Mouse (Mus musculus) limb, embryonic 13.5 days (tissue): ENCODE results near the gene Cacnb3. TPM values are rescaled to one million over a fixed set of nuclear protein-coding genes. Genes with fewer than 3 reads are reported as not detected.
A peak's percentile ranks its signal among the peaks of the same experiment; 100 is the strongest.

ENCODE experiments used
- ATAC-seq: fragments of 200-750 bp; cut with Nextera tagmentation; 2 replicates; pipeline ENCODE4 v1.8.0; 2017; ENCODE audit warnings: low read depth, moderate number of reproducible peaks, moderate TSS enrichment; ENCODE audit not compliant: low FRiP score
- H3K27ac ChIP-seq: fragments of 300-500 bp; sonication (generic); 2 replicates; pipeline ENCODE4 v1.5.1; 2015; ENCODE audit warnings: inconsistent platforms, mild to moderate bottlenecking, moderate library complexity
- H3K27me3 ChIP-seq: fragments of 300-500 bp; sonication (generic); 2 replicates; pipeline ENCODE4 v1.6.1; 2015; ENCODE audit warnings: mild to moderate bottlenecking, inconsistent platforms
- H3K36me3 ChIP-seq: fragments of 300-500 bp; sonication (generic); 2 replicates; pipeline ENCODE4 v1.6.1; 2015; ENCODE audit warnings: inconsistent platforms, mild to moderate bottlenecking, moderate library complexity
- H3K4me1 ChIP-seq: fragments of 300-500 bp; sonication (generic); 2 replicates; pipeline ENCODE4 v1.6.1; 2015; ENCODE audit warnings: inconsistent platforms
- H3K4me2 ChIP-seq: fragments of 300-500 bp; sonication (generic); replicated peaks from 2 replicates; pipeline ENCODE4 v1.6.1; 2015; ENCODE audit warnings: inconsistent platforms, mild to moderate bottlenecking, moderate library complexity
- H3K4me3 ChIP-seq: fragments of 300-500 bp; sonication (generic); 2 replicates; pipeline ENCODE4 v1.5.1; 2015; ENCODE audit warnings: moderate library complexity, mild to moderate bottlenecking, inconsistent platforms
- H3K9ac ChIP-seq: fragments of 300-500 bp; sonication (generic); 2 replicates; pipeline ENCODE4 v1.6.1; 2015; ENCODE audit warnings: mild to moderate bottlenecking, inconsistent platforms
- H3K9me3 ChIP-seq: fragments of 300-500 bp; sonication (generic); 2 replicates; pipeline ENCODE4 v1.6.1; 2016; ENCODE audit warnings: inconsistent platforms
- WGBS: fragments of 180-500 bp; shearing (Covaris S2); methylation state at CpG from one replicate; pipeline ENCODE4 v1.1.7; 2015; 5-methylcytosine and 5-hydroxymethylcytosine counted together
- polyA plus RNA-seq: library from polyadenylated mRNA; unstranded; fragments of >200 nt; fragmentation: Nextera tagmentation; extraction: Ambion mirVana; gene quantifications from 2 replicates; pipeline ENCODE4 v1.2.1, GENCODE M21; 2015

Gene Cacnb3
- polyA plus RNA-seq, 1 experiment from 2014 or later = 48.2 TPM

DNA sequence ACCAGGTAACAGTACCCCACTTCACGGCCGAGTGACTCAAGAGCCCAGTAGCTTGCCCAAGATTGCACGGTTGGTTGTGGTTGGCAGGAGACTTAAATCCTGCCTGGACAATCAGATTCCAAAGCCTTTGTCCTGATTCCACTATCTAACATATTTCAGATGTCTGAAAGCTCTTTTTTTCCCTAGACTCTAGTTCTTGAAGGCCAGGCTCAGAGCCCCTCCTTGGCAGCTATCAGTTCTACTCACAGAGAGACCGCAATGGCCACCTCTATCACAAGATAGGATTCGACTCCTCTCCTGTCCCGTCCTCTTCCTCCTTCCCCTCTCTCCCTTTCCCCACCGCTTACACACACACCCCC is 28.8 kb upstream of the Cacnb3 start:
- peaks cover 40% of the 10 kb centered on the region for H3K4me1 ChIP-seq
- WGBS = 75% methylated on average over 7 of the region's 7 CpGs
- H3K36me3 ChIP-seq = peaks cover 91% of the 10 kb centered on the region
- H3K9ac ChIP-seq = peak overlapping the region; percentile 56
- H3K27ac ChIP-seq = peak overlapping the region; percentile 63; the same call in 1 of the 2 replicates
- ATAC-seq = no peak
- no peaks in the 10 kb centered on the region for H3K9me3 ChIP-seq
- no peaks in the 10 kb centered on the region for H3K27me3 ChIP-seq
- peak overlapping the region; percentile 46 for H3K4me2 ChIP-seq
- 0 out of 2 replicates have a peak overlapping the region, but pooled peaks have one; percentile 17 for H3K4me3 ChIP-seq

DNA sequence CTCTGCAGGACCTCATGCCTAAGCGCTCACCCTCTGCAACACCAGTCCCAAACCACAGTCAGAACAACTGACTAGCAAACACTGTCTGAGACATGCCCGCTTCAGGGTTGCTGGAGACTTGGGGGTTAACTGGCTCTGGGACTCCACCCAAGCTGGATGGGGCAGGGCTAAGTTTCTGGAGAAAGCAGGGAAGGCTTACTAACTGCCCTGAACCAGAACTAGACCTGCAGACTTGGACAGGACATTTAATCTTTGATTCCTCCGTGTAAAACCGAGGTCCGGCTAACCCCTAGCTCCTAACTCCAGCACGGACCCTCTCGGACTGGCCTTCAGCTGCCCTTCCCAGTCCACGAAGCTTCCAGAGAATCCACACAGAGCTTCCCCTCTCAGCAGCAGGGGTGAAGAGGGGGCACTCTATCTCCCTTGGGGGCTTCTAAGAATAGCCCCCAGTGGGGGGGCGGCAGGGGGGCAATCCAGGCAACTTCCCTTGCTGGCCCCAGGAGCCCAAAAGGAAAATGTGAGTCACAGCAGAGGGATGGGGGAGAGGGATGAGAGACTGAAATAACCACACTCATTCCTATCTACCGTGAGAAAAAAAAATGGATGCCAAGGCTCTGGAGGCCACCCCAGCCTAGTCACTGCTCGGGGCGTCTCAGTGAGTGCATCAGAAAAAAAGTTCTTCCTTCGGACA is 28.3 kb upstream of the Cacnb3 start:
- H3K36me3 ChIP-seq = peaks cover 85% of the 10 kb centered on the region
- H3K4me2 ChIP-seq = peak overlapping the region; percentile 46
- peak overlapping the region; percentile 56 for H3K9ac ChIP-seq
- peak overlapping the region; percentile 17 for H3K4me3 ChIP-seq
- ATAC-seq = no peak
- H3K4me1 ChIP-seq = peaks cover 45% of the 10 kb centered on the region
- H3K27me3 ChIP-seq = no peaks in the 10 kb centered on the region
- 64% methylated on average over 13 of the region's 13 CpGs for WGBS
- no peaks in the 10 kb centered on the region for H3K9me3 ChIP-seq
- peak overlapping the region; percentile 63; the same call in 1 of the 2 replicates for H3K27ac ChIP-seq

DNA sequence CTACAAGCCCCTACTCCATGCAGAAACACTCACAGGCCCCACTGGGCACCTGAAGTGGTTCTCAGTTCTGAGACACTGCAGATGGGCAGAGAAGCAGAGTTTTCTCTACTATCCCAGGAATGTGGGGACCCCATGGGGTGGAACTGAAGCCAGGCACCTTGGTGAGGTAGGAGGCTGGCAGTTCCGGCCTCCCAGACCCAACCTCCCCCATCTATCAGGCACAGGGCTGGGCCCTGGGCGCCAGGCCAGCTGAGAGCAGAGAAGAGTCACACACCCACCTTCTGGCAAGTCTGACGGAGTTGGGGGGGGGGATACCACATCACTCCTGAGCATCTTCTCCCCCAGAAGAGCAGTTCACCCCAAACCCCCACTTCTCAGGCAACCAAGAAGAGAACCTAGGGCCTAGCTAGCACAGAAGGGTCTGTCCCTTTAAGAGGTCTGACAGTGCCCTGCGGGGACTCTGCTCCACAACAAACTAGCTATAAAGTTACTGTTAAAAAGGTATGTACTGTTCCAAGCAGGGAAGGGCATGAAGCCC is 27.6 kb upstream of the Cacnb3 start:
- 47% methylated on average over 4 of the region's 4 CpGs for WGBS
- Histone ChIP-seq H3K9ac (peak overlapping the region; percentile 56), H3K4me2 (peak overlapping the region; percentile 46), H3K4me3 (peak overlapping the region; percentile 17), H3K27ac (peak overlapping the region; percentile 48; the same call in 1 of the 2 replicates), H3K27me3 (no peaks in the 10 kb centered on the region), H3K36me3 (peaks cover 79% of the 10 kb centered on the region), H3K4me1 (peaks cover 51% of the 10 kb centered on the region), H3K9me3 (no peaks in the 10 kb centered on the region)
- ATAC-seq = no peak

DNA sequence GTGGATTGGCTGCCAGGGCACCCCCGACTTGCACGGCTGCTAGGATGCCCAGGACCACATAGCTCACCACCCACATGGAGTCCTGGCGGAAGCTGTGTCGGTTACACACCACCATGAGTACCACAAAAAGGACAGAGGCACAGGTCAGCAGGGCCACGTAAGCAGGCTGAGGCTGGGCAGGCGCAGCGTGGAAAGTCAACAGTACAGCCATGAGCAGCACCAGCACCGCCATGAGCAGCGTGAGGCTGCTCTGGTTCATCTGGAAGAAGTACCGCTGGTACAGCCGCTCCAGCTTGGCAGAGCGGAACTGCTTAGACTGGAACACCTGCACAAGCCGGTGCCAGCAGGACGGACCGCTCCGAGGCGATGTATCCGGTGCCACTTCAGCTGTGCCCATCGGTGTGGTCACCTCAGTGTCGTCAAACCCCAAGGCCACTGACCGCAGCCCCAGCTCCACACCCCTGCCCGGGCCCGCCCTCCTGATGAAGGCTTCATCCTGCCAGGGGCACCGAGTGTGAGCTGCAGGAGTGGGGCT is 26.5 kb upstream of the Cacnb3 start:
- Histone ChIP-seq H3K36me3 (peaks cover 68% of the 10 kb centered on the region), H3K27ac (no peak overlapping the region), H3K4me1 (peaks cover 57% of the 10 kb centered on the region), H3K27me3 (no peaks in the 10 kb centered on the region), H3K4me3 (no peak overlapping the region), H3K4me2 (no peak overlapping the region), H3K9me3 (no peaks in the 10 kb centered on the region), H3K9ac (peak overlapping the region; percentile 56; the same call in 1 of the 2 replicates)
- WGBS = 94% methylated on average over 24 of the region's 24 CpGs
- ATAC-seq = no peak

DNA sequence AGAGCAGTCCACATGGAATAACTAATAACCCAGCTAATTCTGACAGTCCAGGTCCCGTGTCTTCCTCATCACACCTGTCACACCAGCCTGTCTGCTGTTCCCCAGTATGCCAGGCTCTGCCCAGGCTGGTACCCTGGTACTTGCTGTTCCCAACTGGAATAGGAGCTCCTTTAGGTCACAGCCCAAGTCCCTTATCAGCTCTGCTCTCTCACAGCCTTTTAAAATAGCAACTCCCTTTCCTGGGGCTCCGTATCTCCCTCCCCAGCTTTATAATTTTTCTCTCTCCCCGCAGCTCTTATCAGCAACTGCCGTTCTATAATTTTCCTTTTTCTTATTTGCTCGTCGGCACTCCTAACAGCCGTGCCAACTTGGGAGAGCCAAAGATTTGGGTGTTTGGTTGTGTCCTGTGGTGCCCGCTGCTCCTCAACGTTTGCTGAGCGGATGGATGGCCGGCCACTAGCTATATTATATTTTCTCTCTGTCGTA is 24.5 kb upstream of the Cacnb3 start:
- H3K9me3 ChIP-seq = no peaks in the 10 kb centered on the region
- 93% methylated on average over 12 of the region's 12 CpGs for WGBS
- peaks cover 48% of the 10 kb centered on the region for H3K36me3 ChIP-seq
- H3K4me2 ChIP-seq = no peak overlapping the region
- no peak overlapping the region for H3K4me3 ChIP-seq
- ATAC-seq = no peak
- H3K9ac ChIP-seq = no peak overlapping the region
- H3K27ac ChIP-seq = no peak overlapping the region; the same call in 1 of the 2 replicates
- H3K4me1 ChIP-seq = peaks cover 57% of the 10 kb centered on the region
- H3K27me3 ChIP-seq = no peaks in the 10 kb centered on the region

DNA sequence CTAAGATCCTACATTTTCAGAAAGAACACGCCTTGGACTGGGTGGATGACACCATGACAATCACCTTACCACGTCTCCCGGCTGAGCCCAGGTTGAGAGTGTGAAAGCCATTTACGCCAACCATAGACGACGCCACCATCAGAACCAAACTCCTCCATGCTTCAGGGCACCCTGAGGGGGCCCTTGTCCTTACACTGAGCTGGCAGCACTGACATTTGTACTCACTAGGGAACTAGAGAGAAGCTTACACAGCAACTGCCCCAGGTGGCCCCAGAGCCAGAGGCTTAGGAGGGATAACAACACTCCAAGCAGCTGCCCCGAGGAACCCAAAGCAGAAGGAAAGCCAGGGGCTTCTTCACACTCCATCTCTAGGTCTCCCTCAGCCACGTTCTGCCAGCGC is 23.9 kb upstream of the Cacnb3 start:
- no peaks in the 10 kb centered on the region for H3K27me3 ChIP-seq
- H3K9ac ChIP-seq = peak overlapping the region; percentile 20; the same call in 1 of the 2 replicates
- H3K27ac ChIP-seq = no peak overlapping the region
- ATAC-seq = no peak
- H3K36me3 ChIP-seq = peaks cover 41% of the 10 kb centered on the region
- WGBS = 61% methylated on average over 9 of the region's 9 CpGs
- 0 out of 2 replicates have a peak overlapping the region, but pooled peaks have one; percentile 79 for H3K4me3 ChIP-seq
- H3K4me2 ChIP-seq = peak overlapping the region; percentile 87
- peaks cover 51% of the 10 kb centered on the region for H3K4me1 ChIP-seq
- H3K9me3 ChIP-seq = no peaks in the 10 kb centered on the region

DNA sequence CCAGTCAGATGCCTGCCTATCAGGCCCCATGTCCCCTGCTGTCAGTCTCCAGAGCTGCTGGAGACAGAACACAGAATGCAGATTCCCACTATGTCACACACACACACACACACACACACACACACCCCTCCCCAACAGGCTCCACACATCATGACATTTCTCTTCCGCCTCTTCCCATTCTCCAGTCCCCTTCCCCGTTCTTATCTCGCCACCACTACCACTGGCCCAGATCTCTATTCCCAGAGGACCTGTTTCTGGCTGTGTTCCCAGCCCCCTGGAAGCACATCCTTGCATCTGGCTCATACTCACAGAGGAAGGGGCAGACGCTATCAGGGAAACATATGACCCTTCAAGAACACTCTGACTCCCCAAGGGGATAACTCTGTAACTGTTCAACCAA is 23.1 kb upstream of the Cacnb3 start:
- no peak for ATAC-seq
- 39% methylated on average over 4 of the region's 4 CpGs for WGBS
- no peaks in the 10 kb centered on the region for H3K9me3 ChIP-seq
- H3K27ac ChIP-seq = peak overlapping the region; percentile 33; the same call in 1 of the 2 replicates
- H3K27me3 ChIP-seq = no peaks in the 10 kb centered on the region
- peak overlapping the region; percentile 87 for H3K4me2 ChIP-seq
- peak overlapping the region; percentile 79 for H3K4me3 ChIP-seq
- peak overlapping the region; percentile 90 for H3K9ac ChIP-seq
- H3K4me1 ChIP-seq = peaks cover 43% of the 10 kb centered on the region
- H3K36me3 ChIP-seq = peaks cover 34% of the 10 kb centered on the region

DNA sequence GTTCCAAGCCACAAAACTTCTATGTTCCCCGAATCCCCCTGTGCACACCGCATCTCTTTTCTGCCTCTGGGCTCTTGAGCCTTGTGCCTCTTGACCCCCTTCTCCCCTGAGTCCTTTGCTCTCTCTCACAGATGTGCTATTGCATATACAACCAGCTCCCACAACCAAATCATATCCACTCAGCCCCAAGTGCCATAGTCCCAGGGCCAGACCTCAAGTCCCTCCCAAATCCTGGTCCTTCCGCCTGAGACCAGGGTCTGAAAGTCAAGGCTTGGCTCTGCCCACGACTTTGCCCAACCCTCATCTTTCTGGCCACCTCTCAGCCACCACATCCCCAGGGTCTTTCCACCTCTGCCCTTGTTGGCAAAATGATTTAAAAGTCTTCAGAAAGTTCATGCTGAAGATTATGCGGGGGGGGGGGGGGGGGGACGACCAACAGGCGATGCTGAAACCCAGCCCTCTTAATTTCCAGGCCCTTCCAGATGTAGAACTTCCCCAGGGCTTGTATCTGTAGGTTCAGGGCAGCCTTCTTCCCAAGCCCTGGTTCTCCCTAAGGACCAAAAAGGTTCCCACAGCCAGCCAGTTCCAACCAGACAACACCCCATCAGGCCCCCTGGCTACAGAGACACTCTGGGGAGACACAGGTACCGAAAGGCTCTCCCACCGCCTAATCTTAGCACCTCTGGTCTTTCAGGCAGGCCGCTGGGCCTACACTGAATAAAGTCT is 22.4 kb upstream of the Cacnb3 start:
- Histone ChIP-seq H3K4me2 (peak overlapping the region; percentile 87), H3K27ac (peak overlapping the region; percentile 93), H3K4me3 (peak overlapping the region; percentile 79), H3K9me3 (no peaks in the 10 kb centered on the region), H3K9ac (peak overlapping the region; percentile 90), H3K4me1 (peaks cover 36% of the 10 kb centered on the region), H3K27me3 (no peaks in the 10 kb centered on the region), H3K36me3 (peaks cover 27% of the 10 kb centered on the region)
- WGBS = 20% methylated on average over 8 of the region's 10 CpGs
- ATAC-seq = no peak

DNA sequence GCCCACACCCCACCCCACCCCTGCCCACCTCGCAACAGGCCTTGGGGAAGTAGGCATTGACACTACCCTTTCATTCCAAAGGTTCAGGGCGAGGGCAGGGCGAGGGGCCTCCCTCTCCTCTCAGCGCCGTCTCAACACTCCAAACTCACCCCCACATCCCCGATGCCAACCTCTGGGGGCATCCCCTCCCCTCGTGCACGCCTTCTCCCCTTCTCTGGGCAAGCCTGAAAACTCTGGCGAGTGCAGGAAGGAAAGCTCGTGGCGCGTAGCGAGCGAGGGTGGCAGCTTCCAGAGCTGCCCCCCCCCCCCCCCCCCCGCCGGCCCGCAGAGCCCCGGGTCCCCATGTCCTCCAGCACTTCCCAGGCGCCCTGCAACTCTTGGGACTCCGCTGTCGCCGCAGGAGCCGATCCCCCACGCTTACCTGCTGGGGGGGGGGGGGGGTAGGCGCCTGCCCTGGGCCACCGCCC is 21.8 kb upstream of the Cacnb3 start:
- H3K4me1 ChIP-seq = peaks cover 30% of the 10 kb centered on the region
- H3K36me3 ChIP-seq = peaks cover 21% of the 10 kb centered on the region
- no peaks in the 10 kb centered on the region for H3K27me3 ChIP-seq
- 0% methylated on average over 9 of the region's 26 CpGs for WGBS
- no peaks in the 10 kb centered on the region for H3K9me3 ChIP-seq
- peak overlapping the region; percentile 87 for H3K4me2 ChIP-seq
- H3K4me3 ChIP-seq = peak overlapping the region; percentile 79
- H3K9ac ChIP-seq = peak overlapping the region; percentile 90
- H3K27ac ChIP-seq = peak overlapping the region; percentile 93
- no peak for ATAC-seq

DNA sequence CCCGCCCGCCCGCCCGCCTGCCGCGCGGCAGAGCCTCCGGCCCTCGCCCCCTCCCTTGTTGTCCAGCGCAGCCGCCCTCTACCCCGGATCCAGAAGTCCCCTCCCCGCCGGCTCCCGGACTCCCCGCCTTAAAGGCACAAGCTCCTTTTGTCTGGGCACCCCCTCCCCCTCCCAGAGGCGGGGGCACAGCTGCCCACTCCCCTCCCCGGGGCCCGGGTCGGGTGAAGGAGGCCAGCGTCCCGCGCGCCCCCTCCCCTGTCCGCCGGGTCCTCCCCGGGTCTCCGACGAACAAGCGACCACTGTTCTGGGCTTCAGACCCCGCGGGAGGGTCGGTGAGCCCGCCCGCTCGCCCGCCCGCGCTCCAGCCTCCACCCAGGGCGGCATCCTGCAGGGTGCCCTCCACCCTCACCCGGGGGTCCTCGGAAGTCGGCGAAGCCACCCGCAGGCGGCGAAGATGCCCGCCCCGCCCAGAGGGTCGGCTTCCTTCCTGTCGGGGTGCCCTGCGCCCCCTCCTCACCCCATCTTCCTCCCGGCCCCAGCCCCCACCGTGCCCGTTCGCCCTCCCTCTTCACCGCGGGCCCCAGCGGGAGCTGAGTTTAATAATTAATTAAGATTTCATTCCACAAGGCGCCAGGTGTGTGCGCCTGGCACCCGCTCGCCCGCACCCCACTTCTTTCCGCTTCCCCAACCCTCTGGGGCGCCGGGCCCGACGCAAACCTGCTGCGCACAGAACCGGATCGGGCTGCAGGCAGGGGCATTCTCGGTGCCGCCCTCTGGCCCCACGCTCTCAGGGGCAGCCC is 21.1 kb upstream of the Cacnb3 start, which contains the start of gene Adcy6:
Gene Adcy6 (minus strand): TSS at position 746 of the 800 bp plus-strand sequence.
- Histone ChIP-seq H3K9me3 (no peaks in the 10 kb centered on the region), H3K27me3 (no peaks in the 10 kb centered on the region), H3K4me3 (peak within 1 kb of the TSS; percentile 79), H3K27ac (peak within 1 kb of the TSS; percentile 93), H3K4me1 (peaks cover 30% of the 10 kb centered on the region), H3K9ac (peak within 1 kb of the TSS; percentile 90), H3K36me3 (peaks cover 14% of the 10 kb centered on the region), H3K4me2 (peak within 1 kb of the TSS; percentile 87)
- 1% methylated on average over 61 of the region's 75 CpGs for WGBS
- ATAC-seq = peak; percentile 86

DNA sequence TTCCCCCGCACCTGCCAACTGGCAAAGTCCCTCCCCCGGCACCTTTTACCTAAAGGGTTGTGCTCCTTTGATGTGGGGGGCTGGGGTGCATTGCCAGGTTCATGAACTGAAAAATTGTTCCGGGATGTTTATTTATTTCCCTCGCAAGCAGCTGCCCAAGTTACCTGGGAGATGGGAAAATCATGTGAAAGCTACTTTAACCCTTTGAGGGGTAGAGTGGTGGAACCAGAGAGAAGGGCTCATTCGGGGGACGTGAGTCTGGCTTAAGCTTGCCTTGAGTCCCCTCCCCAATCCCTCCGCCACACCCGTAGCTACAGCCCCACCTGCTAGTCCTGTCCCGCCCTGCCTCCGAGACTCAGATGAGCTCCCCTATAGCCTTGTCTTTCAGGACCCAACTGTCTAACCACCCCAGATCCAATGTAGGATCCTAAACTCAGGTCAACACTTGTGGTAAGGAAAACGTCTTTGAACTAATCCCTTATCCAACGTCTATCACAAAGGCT is 20.5 kb upstream of the Cacnb3 start:
- Histone ChIP-seq H3K36me3 (peaks cover 8% of the 10 kb centered on the region; the same call in 1 of the 2 replicates), H3K27ac (peak overlapping the region; percentile 93; the same call in 1 of the 2 replicates), H3K4me3 (peak overlapping the region; percentile 79), H3K9ac (peak overlapping the region; percentile 90), H3K9me3 (no peaks in the 10 kb centered on the region), H3K4me2 (peak overlapping the region; percentile 87), H3K27me3 (no peaks in the 10 kb centered on the region), H3K4me1 (peaks cover 36% of the 10 kb centered on the region)
- 2% methylated on average over 12 of the region's 12 CpGs for WGBS
- no peak for ATAC-seq
